Mouse (Mus musculus): ENCODE results near the gene Ccdc40. TPM values are rescaled to one million over a fixed set of nuclear protein-coding genes. Genes with fewer than 3 reads are reported as not detected.
A peak's percentile ranks its signal among the peaks of the same experiment; 100 is the strongest.

Ccdc40 gene
- polyA plus RNA-seq, 2 experiments = 2.1 to 2.5 TPM

DNA sequence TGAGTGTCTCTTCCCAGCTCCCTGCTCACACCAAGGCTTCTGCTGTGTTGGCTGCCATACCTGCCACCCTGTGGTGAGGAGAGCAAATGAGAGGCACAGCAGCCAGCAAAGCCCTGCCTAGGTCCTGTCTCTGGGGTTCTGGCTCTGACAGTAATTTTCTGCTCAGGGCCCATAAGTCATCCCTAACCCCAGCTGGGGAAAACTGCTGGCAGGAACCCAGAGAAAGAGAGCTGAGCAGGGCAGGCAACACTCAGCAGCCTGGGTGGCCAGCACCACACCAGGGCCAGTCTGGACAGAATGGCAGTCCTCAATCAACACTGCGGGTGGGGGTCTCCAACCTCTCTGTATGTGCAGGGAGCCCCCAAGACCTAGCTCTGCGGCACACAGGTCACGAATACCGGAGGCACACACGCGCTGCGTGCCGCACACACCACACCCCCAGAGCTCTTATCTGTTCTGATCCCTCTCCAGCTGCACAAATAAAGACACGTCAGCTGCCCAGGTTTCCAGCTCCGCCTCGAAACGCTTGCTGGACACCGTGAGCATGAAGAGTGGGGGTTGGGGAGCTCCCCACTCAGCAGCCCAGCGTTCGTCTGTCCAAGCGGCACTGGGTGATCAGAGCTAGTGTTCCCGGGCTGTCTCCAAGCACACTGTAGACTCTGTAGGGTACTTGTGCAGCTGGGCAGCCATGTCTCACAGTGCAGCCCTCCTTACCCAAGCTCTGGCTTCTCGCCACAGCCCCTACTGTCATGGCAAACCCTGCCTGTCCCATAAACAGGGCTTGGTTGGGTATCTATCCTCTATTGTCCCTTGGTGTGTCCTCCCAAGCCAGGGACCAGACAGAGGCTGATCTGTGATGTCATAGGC is 13.1 kb upstream of the Ccdc40 start:
- Histone ChIP-seq H3K4me1 (ENCODE audit: control insufficient read depth, insufficient read depth, low read length) (peaks cover 52% of the 10 kb centered on the region), H3K9me3 (ENCODE audit: control insufficient read depth, low read length) (no peaks in the 10 kb centered on the region), H3K36me3 (ENCODE audit: control insufficient read depth, insufficient read depth, low read length) (0 out of 2 replicates have a peak, but pooled peaks cover 3% of the 10 kb centered on the region), H3K4me2 (replicated peaks; ENCODE audit: low read depth, low read length, severe bottlenecking) (peak overlapping the region; percentile 37), H3K4me3 (replicated peaks; ENCODE audit: low read length) (peak overlapping the region; percentile 10), H3K9ac (ENCODE audit: low read depth, low read length, severe bottlenecking) (no peak overlapping the region), H3K27ac (replicated peaks; ENCODE audit: low read depth, low read length) (peak overlapping the region; percentile 65), H3K27me3 (ENCODE audit: control insufficient read depth, insufficient read depth, low read length) (no peaks in the 10 kb centered on the region)
- DNase-seq (ENCODE audit: low spot score) (peak; percentile 54), ATAC-seq (ENCODE audit: low FRiP score, low read depth) (peak; percentile 51)
- 15% methylated on average over 18 of the region's 18 CpGs for WGBS
- TF ChIP-seq POLR2A (IDR thresholded peaks at IDR 0.05; ENCODE audit: borderline replicate concordance, extremely low read depth, insufficient read depth, insufficient read length) = no peak

- 0 out of 2 replicates have a peak, but pooled peaks cover 3% of the 10 kb centered on the region for H3K36me3 ChIP-seq (ENCODE audit: control insufficient read depth, insufficient read depth, low read length)
- ATAC-seq (ENCODE audit: low FRiP score, low read depth) (no peak), DNase-seq (ENCODE audit: low spot score) (no peak)
- peaks cover 48% of the 10 kb centered on the region for H3K4me1 ChIP-seq (ENCODE audit: control insufficient read depth, insufficient read depth, low read length)
- no peak for TF ChIP-seq POLR2A (IDR thresholded peaks at IDR 0.05; ENCODE audit: borderline replicate concordance, extremely low read depth, insufficient read depth, insufficient read length)
- H3K4me3 ChIP-seq (replicated peaks; ENCODE audit: low read length) = no peak overlapping the region
- 0 out of 2 replicates have a peak overlapping the region, but pooled peaks have one; percentile 65 for H3K27ac ChIP-seq (replicated peaks; ENCODE audit: low read depth, low read length)
- no peak overlapping the region for H3K9ac ChIP-seq (ENCODE audit: low read depth, low read length, severe bottlenecking)
- 43% methylated on average over 9 of the region's 9 CpGs for WGBS
- peak overlapping the region; percentile 37; the same call in 1 of the 2 replicates for H3K4me2 ChIP-seq (replicated peaks; ENCODE audit: low read depth, low read length, severe bottlenecking)
- no peaks in the 10 kb centered on the region for H3K27me3 ChIP-seq (ENCODE audit: control insufficient read depth, insufficient read depth, low read length)
- H3K9me3 ChIP-seq (ENCODE audit: control insufficient read depth, low read length) = no peaks in the 10 kb centered on the region
Measured at GRCm38 (mm10) chr11:119215905-119216507, 12.4 kb upstream of the Ccdc40 start.

- H3K36me3 ChIP-seq (ENCODE audit: control insufficient read depth, insufficient read depth, low read length) = 0 out of 2 replicates have a peak, but pooled peaks cover 6% of the 10 kb centered on the region
- DNase-seq (ENCODE audit: low spot score) (no peak), ATAC-seq (ENCODE audit: low FRiP score, low read depth) (no peak)
- H3K27me3 ChIP-seq (ENCODE audit: control insufficient read depth, insufficient read depth, low read length) = no peaks in the 10 kb centered on the region
- no peak overlapping the region for H3K4me2 ChIP-seq (replicated peaks; ENCODE audit: low read depth, low read length, severe bottlenecking)
- no peak for TF ChIP-seq POLR2A (IDR thresholded peaks at IDR 0.05; ENCODE audit: borderline replicate concordance, extremely low read depth, insufficient read depth, insufficient read length)
- H3K27ac ChIP-seq (replicated peaks; ENCODE audit: low read depth, low read length) = no peak overlapping the region
- 85% methylated on average over 6 of the region's 6 CpGs for WGBS
- H3K9me3 ChIP-seq (ENCODE audit: control insufficient read depth, low read length) = no peaks in the 10 kb centered on the region
- H3K4me1 ChIP-seq (ENCODE audit: control insufficient read depth, insufficient read depth, low read length) = peaks cover 38% of the 10 kb centered on the region
- H3K4me3 ChIP-seq (replicated peaks; ENCODE audit: low read length) = no peak overlapping the region
- no peak overlapping the region for H3K9ac ChIP-seq (ENCODE audit: low read depth, low read length, severe bottlenecking)
Measured at GRCm38 (mm10) chr11:119217861-119218260, 10.5 kb upstream of the Ccdc40 start.

DNA sequence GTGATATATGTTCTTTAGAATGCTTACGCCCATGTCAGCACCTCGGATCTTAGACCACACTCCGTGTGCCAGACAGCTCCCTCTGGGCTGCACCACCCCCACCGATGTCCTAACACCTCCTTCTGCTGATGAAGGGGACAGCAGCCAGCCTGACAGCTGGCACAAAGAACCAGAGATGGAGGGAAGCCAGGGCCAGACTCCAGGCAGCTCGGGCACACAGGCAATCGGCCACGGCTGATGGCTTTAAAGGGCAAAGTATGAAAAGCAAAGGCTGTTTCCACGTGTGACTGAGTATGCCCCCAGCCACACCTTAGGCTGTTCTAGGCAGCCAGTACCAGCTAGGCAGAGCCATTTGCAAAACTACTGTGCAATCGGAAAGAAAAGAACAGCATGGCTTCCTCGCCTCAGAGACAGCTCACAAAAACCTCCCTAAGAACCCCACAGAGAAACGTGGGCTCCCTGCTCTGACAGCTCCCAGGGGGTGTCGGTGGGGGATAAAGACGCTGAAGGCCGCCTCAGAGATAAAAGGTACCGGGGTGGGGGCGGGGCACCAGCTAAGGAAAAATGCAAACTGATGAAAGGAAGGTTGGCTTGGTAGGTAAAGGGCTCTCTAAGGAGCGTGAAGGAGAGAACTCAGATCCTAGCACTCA is 8.4 kb upstream of the Ccdc40 start:
- no peaks in the 10 kb centered on the region for H3K9me3 ChIP-seq (ENCODE audit: control insufficient read depth, low read length)
- WGBS = 24% methylated on average over 17 of the region's 17 CpGs
- no peak overlapping the region for H3K4me3 ChIP-seq (replicated peaks; ENCODE audit: low read length)
- ATAC-seq (ENCODE audit: low FRiP score, low read depth) = no peak
- 0 out of 2 replicates have a peak, but pooled peaks cover 6% of the 10 kb centered on the region for H3K36me3 ChIP-seq (ENCODE audit: control insufficient read depth, insufficient read depth, low read length)
- no peak overlapping the region for H3K27ac ChIP-seq (replicated peaks; ENCODE audit: low read depth, low read length)
- TF ChIP-seq POLR2A (IDR thresholded peaks at IDR 0.05; ENCODE audit: borderline replicate concordance, extremely low read depth, insufficient read depth, insufficient read length) = no peak
- no peak for DNase-seq (ENCODE audit: low spot score)
- no peaks in the 10 kb centered on the region for H3K27me3 ChIP-seq (ENCODE audit: control insufficient read depth, insufficient read depth, low read length)
- H3K9ac ChIP-seq (ENCODE audit: low read depth, low read length, severe bottlenecking) = peak overlapping the region; percentile 31; the same call in 1 of the 2 replicates
- H3K4me2 ChIP-seq (replicated peaks; ENCODE audit: low read depth, low read length, severe bottlenecking) = no peak overlapping the region
- H3K4me1 ChIP-seq (ENCODE audit: control insufficient read depth, insufficient read depth, low read length) = peaks cover 31% of the 10 kb centered on the region

All from limb, embryonic 14.5 days (tissue).